Mouse (Mus musculus): ENCODE measurements around the gene Gm45233.
A peak's percentile ranks its signal among the peaks of the same experiment; 100 is the strongest.
"Not testable (repeated sequence)": the region's sequence is repeated elsewhere in the genome, so short reads cannot be mapped to it uniquely, and the experiment has no call there.

The Gm45233 gene

DNA sequence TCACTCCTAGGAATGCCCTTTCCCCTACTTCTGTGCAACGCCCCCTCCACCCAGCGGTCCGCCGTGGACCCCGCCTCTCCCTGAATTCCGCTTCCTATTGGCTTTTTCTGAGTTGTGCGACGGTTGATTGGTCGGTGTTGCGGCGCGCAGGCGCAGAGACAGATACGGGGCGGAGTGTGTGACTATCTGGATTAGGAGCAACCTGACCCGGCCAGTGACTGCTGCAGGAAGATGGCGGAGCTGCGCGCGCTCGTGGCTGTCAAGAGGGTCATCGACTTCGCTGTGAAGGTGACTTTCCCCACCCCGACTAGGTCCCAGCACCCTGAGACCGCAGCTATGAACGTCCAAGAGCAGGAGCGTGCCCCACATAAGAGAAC, at the start of gene Gm45233, which contains the start of gene Etfb:
Gene Gm45233, plus strand, starts transcription at position 212 of the 377 bp plus-strand sequence.
Gene Etfb, plus strand, starts transcription at position 167 of the 377 bp plus-strand sequence.
- peak; percentile 98 for DNase-seq (ENCODE audit: inconsistent ontology term)

- DNase-seq (ENCODE audit: inconsistent ontology term), result peak; percentile 77
These were observed 44.4 kb upstream of the Gm45233 start for GRCm38 (mm10) chr7:43399501-43399900.

DNA sequence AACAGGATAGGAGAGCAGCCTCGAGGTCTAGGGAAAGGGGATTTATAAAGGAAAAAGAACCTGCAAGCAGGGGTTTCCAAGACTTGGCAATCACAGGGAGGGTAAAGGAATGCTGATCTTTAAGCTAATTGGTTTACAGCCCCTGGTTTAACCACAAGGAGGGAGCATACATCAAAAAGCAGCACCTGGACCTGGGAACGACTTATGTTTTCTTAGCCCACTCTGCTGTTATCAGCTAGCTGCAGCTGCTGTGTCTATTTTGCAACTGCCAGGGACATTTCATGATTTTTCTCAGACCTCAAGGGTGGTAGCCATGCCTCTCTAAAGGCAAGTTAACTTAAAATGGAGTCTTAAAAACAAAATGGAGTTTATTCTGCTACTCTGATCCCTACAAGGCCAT, 41.2 kb upstream of the Gm45233 start:
- DNase-seq (ENCODE audit: inconsistent ontology term), result no peak

- DNase-seq (ENCODE audit: inconsistent ontology term), result no peak
These were observed 36.4 kb upstream of the Gm45233 start for GRCm38 (mm10) chr7:43407573-43407972.

DNA sequence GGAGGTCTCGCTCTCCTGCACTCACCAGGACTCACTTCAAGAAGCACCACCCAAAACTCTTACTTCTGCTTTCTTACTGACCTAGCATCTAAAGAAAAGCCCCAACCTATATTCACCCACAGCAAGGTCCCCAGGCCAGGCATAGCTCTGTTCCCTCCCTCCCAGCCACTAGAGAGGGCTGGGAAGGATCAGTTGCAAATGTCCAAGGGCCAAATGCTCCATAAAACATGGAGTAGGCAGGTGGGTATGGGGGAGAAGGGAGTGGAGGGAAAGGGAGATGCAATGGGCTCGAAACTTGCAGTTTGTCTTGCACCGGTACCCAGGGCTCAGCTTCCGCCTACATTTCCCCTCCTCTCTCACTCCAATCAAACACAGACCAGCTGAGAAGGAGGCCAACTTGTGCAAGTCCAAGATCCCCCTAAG, 35.8 kb upstream of the Gm45233 start, which contains the start of gene Siglecg:
Gene Siglecg, plus strand, starts transcription at position 74 of the 423 bp plus-strand sequence.
- no peak for DNase-seq (ENCODE audit: inconsistent ontology term)

GRCm38 (mm10) chr7:43409084-43409483, 34.8 kb upstream of the Gm45233 start:
- peak; percentile 40 for DNase-seq (ENCODE audit: inconsistent ontology term)

- not testable (repeated sequence) for DNase-seq (ENCODE audit: inconsistent ontology term)
These were observed 32.2 kb upstream of the Gm45233 start for GRCm38 (mm10) chr7:43411724-43412123.

GRCm38 (mm10) chr7:43417298-43417697, 26.6 kb upstream of the Gm45233 start:
- DNase-seq (ENCODE audit: inconsistent ontology term), result no peak

- peak; percentile 72 for DNase-seq (ENCODE audit: inconsistent ontology term)
These were observed 20.8 kb upstream of the Gm45233 start for GRCm38 (mm10) chr7:43422995-43423617.

DNA sequence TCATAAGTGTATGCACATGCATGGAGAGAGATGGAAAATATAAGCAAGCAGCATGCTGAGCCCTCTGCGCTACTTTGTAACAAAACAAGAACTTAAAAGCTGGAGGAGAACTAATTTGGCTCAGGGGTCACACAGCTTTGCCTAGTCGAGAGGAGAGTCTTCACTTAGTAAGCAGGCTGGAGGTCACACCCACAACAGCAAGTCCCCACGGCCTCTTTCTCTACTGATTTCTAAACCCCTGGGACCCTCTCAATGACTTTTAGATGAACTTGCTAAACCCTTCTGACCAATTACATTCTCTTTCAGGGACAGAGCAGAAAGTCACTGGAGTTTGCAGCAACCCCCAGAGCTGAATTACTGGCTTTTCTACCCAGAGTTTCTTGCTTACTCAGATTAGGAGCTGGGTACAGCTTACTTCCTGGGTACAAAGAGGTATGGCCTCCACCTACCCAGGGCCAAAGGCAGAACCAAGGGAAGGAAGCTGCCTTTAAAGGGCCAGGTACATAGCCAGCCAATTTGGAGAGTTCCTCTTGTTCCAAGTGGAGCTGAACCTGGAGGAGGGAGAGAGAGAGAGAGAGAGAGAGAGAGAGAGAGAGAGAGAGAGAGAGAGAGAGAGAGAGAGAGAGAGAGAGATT, 19.8 kb upstream of the Gm45233 start:
- no peak for DNase-seq (ENCODE audit: inconsistent ontology term)

- no peak for DNase-seq (ENCODE audit: inconsistent ontology term)
These were observed 16.5 kb upstream of the Gm45233 start, which contains the start of gene Lim2 for GRCm38 (mm10) chr7:43427406-43427805. Gene Lim2 (plus strand): TSS chr7:43427670.

- no peak for DNase-seq (ENCODE audit: inconsistent ontology term)
These were observed 14.4 kb upstream of the Gm45233 start for GRCm38 (mm10) chr7:43429500-43429899.

GRCm38 (mm10) chr7:43432891-43433290, 11.0 kb upstream of the Gm45233 start:
- DNase-seq (ENCODE audit: inconsistent ontology term), result no peak

DNA sequence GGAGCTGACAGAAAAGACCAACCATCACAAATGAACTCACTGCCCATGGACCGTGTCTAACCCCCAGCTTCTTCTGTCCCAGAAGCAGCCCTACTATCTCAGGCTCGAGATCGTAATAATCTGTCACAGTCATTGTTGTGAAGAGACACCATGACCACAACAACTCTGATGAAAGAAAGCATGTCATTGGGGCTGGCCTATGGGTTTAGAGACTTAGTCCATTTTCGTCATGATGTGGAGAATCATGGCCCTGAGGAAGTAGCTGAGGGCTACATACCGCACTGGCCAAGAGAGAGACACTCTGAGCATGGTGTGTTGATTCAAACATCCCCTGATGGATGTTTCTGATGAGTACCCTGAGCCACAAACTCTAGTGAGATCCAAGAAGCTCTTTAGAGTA, 9.3 kb upstream of the Gm45233 start:
- no peak for DNase-seq (ENCODE audit: inconsistent ontology term)

GRCm38 (mm10) chr7:43436341-43437255, 7.3 kb upstream of the Gm45233 start, which contains the start of gene Nkg7:
Gene Nkg7 (plus strand): TSS chr7:43437073.
- DNase-seq (ENCODE audit: inconsistent ontology term), result no peak

GRCm38 (mm10) chr7:43438611-43439010, 5.3 kb upstream of the Gm45233 start:
- DNase-seq (ENCODE audit: inconsistent ontology term), result no peak

DNA sequence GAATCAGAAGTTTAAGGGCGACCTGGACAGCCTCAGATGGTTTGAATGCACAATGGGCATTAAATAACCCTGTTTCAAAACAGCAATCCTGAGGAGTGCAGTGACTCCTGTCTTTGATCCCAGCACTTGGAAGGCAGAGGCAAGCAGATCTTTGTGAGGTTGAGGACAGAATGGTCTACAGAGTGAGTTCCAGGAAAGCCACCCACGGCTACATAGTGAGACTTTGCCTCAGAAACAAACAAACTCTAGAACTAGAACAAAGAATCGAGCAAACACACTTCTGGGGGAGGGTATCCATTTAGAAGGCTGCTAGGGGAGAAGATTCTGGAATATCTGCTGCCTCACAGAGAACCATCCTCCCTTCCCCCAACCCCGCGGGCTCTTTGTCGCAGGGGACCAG, 3.4 kb upstream of the Gm45233 start, which contains the start of gene Cldnd2:
Gene Cldnd2, plus strand, starts transcription at position 301 of the 400 bp plus-strand sequence.
- DNase-seq (ENCODE audit: inconsistent ontology term), result no peak

GRCm38 (mm10) chr7:43441071-43441470, 2.9 kb upstream of the Gm45233 start:
- no peak for DNase-seq (ENCODE audit: inconsistent ontology term)

GRCm38 (mm10) chr7:43442684-43443083, 1.2 kb upstream of the Gm45233 start:
- no peak for DNase-seq (ENCODE audit: inconsistent ontology term)

GRCm38 (mm10) chr7:43443126-43443916, 607 bp upstream of the Gm45233 start:
- DNase-seq (ENCODE audit: inconsistent ontology term), result peak; percentile 86

- no peak for DNase-seq (ENCODE audit: inconsistent ontology term)
These were observed 3.9 kb downstream of the Gm45233 start for GRCm38 (mm10) chr7:43447801-43448200.
